Mouse (Mus musculus): ENCODE measurements around the gene Abat.

DNA sequence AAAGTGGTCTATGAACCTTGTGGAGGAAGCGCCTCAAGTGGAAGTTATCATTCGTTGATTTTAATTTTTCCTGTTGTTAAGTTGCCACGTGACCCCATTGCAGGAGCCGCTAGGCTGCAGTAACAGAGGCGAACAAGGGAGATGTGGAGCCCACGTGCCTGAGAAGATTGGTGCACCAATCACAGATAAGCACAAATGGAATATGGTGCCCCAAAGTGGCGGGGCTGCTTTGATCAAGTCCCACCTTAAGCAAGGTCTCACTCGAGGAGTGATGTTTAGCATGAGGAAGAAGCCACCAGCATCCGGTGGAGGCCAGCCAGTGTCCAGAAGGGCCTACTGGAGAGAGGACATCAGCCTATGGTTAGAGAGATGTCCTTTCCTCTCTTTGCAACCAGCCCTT is 19.2 kb downstream of the Abat start:
- TF ChIP-seq POLR2A (IDR thresholded peaks at IDR 0.05; ENCODE audit: insufficient read depth, low read depth, low read length) (no peak), CTCF (IDR thresholded peaks at IDR 0.05) (no peak), EP300 (IDR thresholded peaks at IDR 0.05; ENCODE audit: insufficient read depth, low read depth, low read length) (no peak)

Measured in heart, adult 2 months (tissue).